Mouse (Mus musculus): Measurements from ENCODE around the gene Agap1. TPM values are rescaled to one million over a fixed set of nuclear protein-coding genes. Genes with fewer than 3 reads are reported as not detected.
A peak's percentile ranks its signal among the peaks of the same experiment; 100 is the strongest.

Gene Agap1
- polyA plus RNA-seq, 1 experiment from 2014 or later, result 14.0 TPM

- H3K36me3 ChIP-seq, result no peaks in the 10 kb centered on the region
- 89% methylated on average over 4 of the region's 4 CpGs for WGBS
Measured at GRCm38 (mm10) chr1:89563399-89563798, 108.8 kb downstream of the Agap1 start.

GRCm38 (mm10) chr1:89566578-89567488 is 112.2 kb downstream of the Agap1 start:
- Histone ChIP-seq H3K9me3 (replicated peaks) (no peaks in the 10 kb centered on the region), H3K4me1 (peaks cover 67% of the 10 kb centered on the region), H3K4me3 (peak overlapping the region; percentile 10; the same call in 1 of the 2 replicates), H3K27me3 (ENCODE audit: low read depth, poor library complexity, severe bottlenecking) (no peaks in the 10 kb centered on the region), H3K36me3 (no peaks in the 10 kb centered on the region), H3K27ac (peak overlapping the region; percentile 66)
- 25% methylated on average over 9 of the region's 9 CpGs for WGBS
- DNase-seq (ENCODE audit: low spot score), result peak; percentile 58

More at GRCm38 (mm10) chr1:89563399-89563798, 108.8 kb downstream of the Agap1 start:
- DNase-seq (ENCODE audit: low spot score), result no peak
- Histone ChIP-seq H3K4me3 (no peak overlapping the region), H3K27me3 (ENCODE audit: low read depth, poor library complexity, severe bottlenecking) (no peaks in the 10 kb centered on the region), H3K27ac (no peak overlapping the region), H3K9me3 (replicated peaks) (no peaks in the 10 kb centered on the region), H3K4me1 (peaks cover 52% of the 10 kb centered on the region)

GRCm38 (mm10) chr1:89568546-89569405 is 114.2 kb downstream of the Agap1 start:
- H3K9me3 ChIP-seq (replicated peaks), result no peaks in the 10 kb centered on the region
- no peak for DNase-seq (ENCODE audit: low spot score)
- H3K27ac ChIP-seq, result peak overlapping the region; percentile 75
- H3K4me1 ChIP-seq, result peaks cover 59% of the 10 kb centered on the region
- H3K27me3 ChIP-seq (ENCODE audit: low read depth, poor library complexity, severe bottlenecking), result no peaks in the 10 kb centered on the region
- no peak overlapping the region; the same call in 1 of the 2 replicates for H3K4me3 ChIP-seq
- 65% methylated on average over 6 of the region's 6 CpGs for WGBS
- H3K36me3 ChIP-seq, result no peaks in the 10 kb centered on the region

- Histone ChIP-seq H3K4me3 (no peak overlapping the region), H3K27me3 (ENCODE audit: low read depth, poor library complexity, severe bottlenecking) (no peaks in the 10 kb centered on the region), H3K4me1 (peaks cover 62% of the 10 kb centered on the region), H3K27ac (no peak overlapping the region), H3K36me3 (no peaks in the 10 kb centered on the region), H3K9me3 (replicated peaks) (no peaks in the 10 kb centered on the region)
- no peak for DNase-seq (ENCODE audit: low spot score)
- 81% methylated on average over 4 of the region's 4 CpGs for WGBS
Measured at GRCm38 (mm10) chr1:89570522-89571299, 116.1 kb downstream of the Agap1 start.

GRCm38 (mm10) chr1:89573486-89573885 is 118.9 kb downstream of the Agap1 start:
- no peak for DNase-seq (ENCODE audit: low spot score)
- H3K9me3 ChIP-seq (replicated peaks), result no peaks in the 10 kb centered on the region
- no peak overlapping the region for H3K27ac ChIP-seq
- no peaks in the 10 kb centered on the region for H3K36me3 ChIP-seq
- H3K4me1 ChIP-seq, result peaks cover 56% of the 10 kb centered on the region
- 96% methylated on average over 4 of the region's 4 CpGs for WGBS
- H3K27me3 ChIP-seq (ENCODE audit: low read depth, poor library complexity, severe bottlenecking), result no peaks in the 10 kb centered on the region
- H3K4me3 ChIP-seq, result no peak overlapping the region

GRCm38 (mm10) chr1:89574941-89575890 is 120.6 kb downstream of the Agap1 start:
- H3K27ac ChIP-seq, result no peak overlapping the region

GRCm38 (mm10) chr1:89576174-89576890 is 121.7 kb downstream of the Agap1 start:
- Histone ChIP-seq H3K4me3 (no peak overlapping the region; the same call in 1 of the 2 replicates), H3K27me3 (ENCODE audit: low read depth, poor library complexity, severe bottlenecking) (peaks cover 7% of the 10 kb centered on the region), H3K36me3 (no peaks in the 10 kb centered on the region), H3K27ac (peak overlapping the region; percentile 80), H3K4me1 (peaks cover 48% of the 10 kb centered on the region), H3K9me3 (replicated peaks) (no peaks in the 10 kb centered on the region)
- DNase-seq (ENCODE audit: low spot score), result no peak
- WGBS, result 71% methylated on average over 7 of the region's 7 CpGs

More at GRCm38 (mm10) chr1:89574941-89575890, 120.6 kb downstream of the Agap1 start:
- Histone ChIP-seq H3K4me1 (peaks cover 46% of the 10 kb centered on the region), H3K27me3 (ENCODE audit: low read depth, poor library complexity, severe bottlenecking) (no peaks in the 10 kb centered on the region), H3K36me3 (no peaks in the 10 kb centered on the region), H3K9me3 (replicated peaks) (no peaks in the 10 kb centered on the region), H3K4me3 (no peak overlapping the region)
- DNase-seq (ENCODE audit: low spot score), result no peak
- WGBS, result 79% methylated on average over 7 of the region's 7 CpGs

- H3K9me3 ChIP-seq (replicated peaks), result no peaks in the 10 kb centered on the region
- peak overlapping the region; percentile 80 for H3K27ac ChIP-seq
- WGBS, result 20% methylated on average over 4 of the region's 4 CpGs
- DNase-seq (ENCODE audit: low spot score), result peak; percentile 62
- no peaks in the 10 kb centered on the region for H3K36me3 ChIP-seq
- H3K4me3 ChIP-seq, result peak overlapping the region; percentile 30; the same call in 1 of the 2 replicates
- H3K27me3 ChIP-seq (ENCODE audit: low read depth, poor library complexity, severe bottlenecking), result peaks cover 14% of the 10 kb centered on the region
- peaks cover 55% of the 10 kb centered on the region for H3K4me1 ChIP-seq
Measured at GRCm38 (mm10) chr1:89576985-89577384, 122.4 kb downstream of the Agap1 start.

- peak overlapping the region; percentile 86 for H3K4me3 ChIP-seq
- H3K27me3 ChIP-seq (ENCODE audit: low read depth, poor library complexity, severe bottlenecking), result peaks cover 29% of the 10 kb centered on the region
- WGBS, result under 1% methylated on average over 146 of the region's 146 CpGs
- H3K4me1 ChIP-seq, result peaks cover 61% of the 10 kb centered on the region
- DNase-seq (ENCODE audit: low spot score), result peak; percentile 83
- H3K27ac ChIP-seq, result peak overlapping the region; percentile 82
- H3K9me3 ChIP-seq (replicated peaks), result no peaks in the 10 kb centered on the region
- H3K36me3 ChIP-seq, result no peaks in the 10 kb centered on the region
Measured at GRCm38 (mm10) chr1:89580031-89580998, 125.7 kb downstream of the Agap1 start.
